Mouse (Mus musculus) liver (tissue): Measurements from ENCODE around the gene Fryl.
A peak's percentile ranks its signal among the peaks of the same experiment; 100 is the strongest.

Source experiments
- DNase-seq: peaks from one replicate; pipeline ENCODE4 v3.0.0-alpha.2; 2020; ENCODE audit warnings: mixed read lengths

Gene Fryl

DNA sequence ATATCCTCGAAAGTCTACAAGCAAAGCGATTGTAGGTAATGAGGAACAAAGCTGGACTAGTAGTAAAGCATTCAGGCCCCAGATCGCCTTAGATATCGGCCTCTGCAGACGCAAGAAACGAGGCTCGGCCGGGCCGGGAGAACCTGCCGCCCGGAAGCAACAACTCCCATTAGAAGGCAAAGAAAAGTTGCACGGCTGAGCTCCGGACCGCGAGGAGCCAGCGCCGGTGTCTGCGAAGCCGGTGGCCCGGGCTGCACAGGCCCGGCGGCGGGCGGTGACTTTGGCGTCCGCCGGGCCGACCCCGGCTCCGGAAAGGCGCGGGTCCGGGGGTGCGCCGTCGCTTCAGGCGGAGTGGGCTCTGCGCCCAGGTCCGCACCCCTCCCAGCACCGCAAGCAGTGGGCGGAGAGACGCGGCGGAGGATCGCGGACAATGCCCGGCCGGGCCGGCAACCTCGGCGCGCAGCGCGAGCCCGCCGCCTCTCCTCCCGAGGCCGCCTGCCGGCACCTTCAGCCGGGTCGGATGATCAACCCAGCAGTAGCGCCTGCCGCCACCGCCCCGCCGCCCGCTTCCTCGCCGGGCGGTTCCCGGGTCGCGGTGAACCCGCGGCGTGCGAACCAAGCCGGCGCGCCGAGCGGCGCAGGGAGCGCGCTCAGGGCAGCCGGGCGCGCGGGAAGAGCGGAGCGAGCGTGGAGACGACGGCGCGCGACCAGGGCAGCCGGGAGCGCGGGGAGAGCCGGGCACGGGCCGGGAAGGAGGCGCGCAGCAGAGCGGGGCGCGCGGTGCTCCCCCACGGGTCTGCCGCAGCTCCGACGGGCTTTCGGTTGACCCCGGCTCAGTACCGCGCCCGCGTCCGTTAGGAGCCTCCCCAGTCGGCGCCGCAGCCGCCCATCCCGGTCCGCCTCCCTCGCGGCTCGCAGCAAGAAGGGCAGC is 833 bp downstream of the Fryl start:
- peak; percentile 69 for DNase-seq

DNA sequence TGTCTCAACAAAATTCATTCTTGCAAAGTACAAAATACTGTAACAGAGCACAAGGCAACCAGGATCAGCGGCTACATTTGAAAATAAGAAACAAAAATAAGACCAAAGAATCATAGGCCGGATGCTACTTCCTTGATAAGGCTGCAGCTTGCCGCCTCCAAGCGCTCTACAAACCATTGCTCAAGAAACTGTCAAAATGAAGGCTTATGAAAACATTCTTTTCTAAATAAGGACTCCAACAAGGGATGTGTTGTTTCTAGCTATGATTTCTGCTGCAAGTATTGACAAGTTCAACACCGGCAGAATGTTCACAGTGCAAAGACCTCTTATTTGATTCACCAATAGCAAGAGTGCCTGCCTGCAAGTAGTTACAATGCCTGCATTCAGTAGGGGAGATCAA is 1.8 kb downstream of the Fryl start:
- DNase-seq: peak; percentile 32

DNA sequence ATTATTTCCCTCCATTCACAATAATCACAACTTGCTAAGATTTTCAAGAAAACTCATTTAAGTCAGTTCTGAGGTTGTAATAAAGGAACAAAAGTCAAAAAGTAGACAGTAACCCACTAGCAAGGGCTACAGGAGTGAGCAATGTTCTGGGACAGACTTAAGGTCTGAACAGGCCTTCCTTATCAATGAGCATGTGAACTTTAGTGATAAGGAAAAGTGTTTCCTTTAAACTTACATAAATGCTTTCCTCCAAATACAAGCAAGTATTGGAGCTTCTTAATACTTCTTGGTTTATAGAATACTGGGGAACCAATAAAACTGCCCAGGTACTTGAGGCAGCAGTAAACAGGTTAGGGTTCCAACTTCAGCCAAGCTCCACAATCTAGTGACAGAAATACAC is 3.7 kb downstream of the Fryl start:
- no peak for DNase-seq

DNA sequence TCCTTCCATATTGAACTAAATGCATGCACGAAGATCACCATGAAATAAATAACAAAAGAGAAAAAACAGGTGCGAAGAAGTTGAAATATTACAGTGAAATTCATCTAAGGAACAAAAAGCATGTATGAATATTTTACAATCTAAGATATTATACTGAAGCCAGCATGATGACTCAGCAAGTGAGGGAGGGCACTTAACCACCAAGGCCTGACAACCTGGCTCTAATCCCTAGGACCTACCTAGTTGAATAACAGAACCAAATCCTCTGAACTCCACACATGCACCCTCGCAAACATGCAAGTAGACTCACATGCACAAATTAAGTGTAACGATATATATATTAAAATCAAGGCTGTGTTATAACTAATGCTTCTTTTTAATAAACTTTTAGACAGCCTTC is 7.1 kb downstream of the Fryl start:
- DNase-seq: no peak

DNA sequence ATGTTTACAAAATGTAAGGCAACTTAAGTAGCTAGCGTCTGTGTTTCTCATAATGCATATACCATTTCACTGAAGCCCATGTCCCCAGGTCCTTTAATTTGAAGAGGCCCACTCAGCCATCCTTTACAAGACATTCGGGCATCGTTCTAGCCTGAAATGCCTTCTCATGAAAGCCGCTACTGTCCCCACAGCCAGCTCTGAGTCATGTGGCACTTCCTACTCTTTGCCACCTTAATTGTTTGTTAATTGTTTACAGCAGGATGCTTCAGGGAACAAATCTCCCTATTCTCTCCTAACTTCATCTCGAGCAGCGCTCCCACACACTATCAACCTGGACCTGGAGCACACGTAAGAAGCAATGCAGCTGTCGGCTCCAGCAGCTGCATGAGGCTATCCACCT is 8.2 kb downstream of the Fryl start:
- DNase-seq: no peak

DNA sequence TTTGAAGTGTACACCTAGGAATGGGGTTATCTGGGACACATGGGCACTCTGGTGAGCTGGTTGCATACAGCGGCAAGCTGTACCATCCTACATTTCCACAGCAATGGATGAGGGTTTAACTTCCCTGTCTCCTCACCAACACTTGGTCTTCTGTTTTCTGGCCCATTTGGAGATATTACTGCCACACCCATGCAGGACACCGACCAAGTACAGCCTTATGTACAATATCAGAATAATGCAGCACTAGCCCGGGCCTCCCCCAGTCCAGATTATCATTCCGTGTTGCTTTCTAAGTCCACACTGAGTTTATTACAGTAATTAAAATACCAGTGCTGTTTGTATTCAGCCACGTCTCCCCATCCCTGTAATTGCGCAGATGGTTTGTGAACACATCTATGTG is 10.0 kb downstream of the Fryl start:
- DNase-seq: peak; percentile 58

DNA sequence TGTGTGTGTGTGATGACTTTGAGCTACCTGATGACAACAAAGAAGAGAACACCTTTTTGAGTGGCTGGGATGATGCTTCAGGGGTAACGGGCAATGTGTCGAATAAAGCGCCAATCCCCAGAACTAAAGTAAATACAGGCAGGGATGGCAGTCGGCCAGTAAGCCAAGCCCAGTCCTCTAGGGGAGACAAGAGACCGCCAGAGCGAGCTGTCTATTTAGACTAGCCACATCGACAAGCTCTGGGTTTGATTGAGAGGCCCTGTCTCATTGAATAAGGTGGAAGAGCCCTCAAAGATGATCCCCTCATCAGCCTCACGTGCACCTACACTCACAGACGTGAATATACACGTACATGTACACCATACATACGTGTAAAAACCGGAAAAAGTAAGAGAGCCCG is 12.0 kb downstream of the Fryl start:
- DNase-seq: no peak

DNA sequence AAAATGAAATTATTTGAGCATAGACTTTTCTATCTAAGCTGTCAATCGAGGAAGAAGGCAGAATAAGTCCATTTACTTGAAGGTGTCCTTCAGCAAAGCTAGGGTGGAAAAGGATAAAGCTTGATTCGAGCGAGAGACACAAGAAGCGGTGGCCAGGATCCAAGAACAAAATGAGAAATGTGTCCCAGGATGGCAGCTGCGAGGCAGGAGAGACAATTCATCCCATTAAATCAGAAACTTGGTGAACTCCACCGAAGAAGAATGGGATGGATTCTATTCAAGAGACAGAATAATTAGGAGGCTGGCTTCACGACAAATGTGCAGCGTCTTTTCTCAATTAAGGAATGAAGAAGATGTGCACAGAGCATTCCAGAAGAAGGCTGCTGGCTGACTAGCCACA is 14.5 kb downstream of the Fryl start:
- no peak for DNase-seq

DNA sequence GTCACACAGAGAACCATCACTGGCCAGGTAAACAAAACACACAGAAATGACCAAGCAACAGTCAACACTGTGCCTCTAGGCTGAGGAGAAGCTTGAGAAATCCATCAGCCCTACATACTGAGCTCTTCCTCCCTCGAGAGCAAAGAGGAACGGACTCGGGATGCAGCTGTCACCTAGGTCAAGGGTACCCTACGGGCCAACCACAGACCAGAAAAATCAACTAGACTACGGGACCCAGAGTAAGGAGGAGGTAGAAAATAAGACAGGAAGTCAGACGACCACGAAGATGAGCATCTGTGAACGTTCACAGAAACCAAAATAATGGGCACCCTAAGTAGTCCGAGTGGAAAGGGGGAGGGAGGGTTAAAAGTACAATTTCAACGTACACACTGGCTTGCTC is 15.1 kb downstream of the Fryl start:
- DNase-seq: no peak

DNA sequence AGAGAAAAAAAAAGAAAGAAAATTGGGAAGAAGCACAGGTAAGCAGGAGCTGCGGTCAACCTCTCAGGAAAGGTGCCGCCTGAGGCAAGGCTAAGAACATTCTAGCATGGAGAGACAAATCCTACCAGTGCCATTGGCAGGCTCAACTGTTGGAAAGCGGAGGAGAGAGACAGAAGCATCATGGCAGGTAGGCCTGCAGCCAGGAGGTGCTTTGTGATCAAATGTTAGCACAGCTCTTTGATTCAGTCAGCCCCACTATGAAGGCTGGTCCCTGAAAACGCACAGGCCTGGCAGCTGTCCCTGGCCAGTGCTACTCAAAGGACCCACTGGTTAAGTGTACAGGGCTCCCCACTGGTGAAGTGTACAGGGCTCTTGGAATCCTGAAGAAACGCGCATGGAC is 16.0 kb downstream of the Fryl start:
- DNase-seq: no peak

DNA sequence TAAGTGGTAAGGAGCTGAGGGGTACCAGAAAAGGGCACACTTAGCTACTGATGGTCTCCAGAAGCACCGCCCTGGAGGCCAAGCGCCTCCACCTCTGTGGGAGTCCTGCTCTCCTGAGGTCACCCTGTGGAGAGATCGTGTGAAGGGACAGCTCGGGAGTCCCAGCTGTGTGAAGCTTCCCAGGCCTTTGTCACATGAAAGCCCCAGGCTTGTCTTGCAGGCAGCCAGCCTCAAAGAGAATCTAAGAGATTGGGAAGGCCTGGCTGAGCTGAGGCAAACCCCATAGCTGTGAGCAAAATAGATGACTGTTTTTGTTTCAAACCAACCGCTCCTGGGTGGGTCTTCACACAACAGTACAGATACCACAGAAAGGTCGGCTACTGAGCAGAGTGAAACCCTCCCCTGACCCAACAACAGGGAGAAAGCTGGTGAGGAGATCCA is 19.5 kb downstream of the Fryl start:
- DNase-seq: no peak

DNA sequence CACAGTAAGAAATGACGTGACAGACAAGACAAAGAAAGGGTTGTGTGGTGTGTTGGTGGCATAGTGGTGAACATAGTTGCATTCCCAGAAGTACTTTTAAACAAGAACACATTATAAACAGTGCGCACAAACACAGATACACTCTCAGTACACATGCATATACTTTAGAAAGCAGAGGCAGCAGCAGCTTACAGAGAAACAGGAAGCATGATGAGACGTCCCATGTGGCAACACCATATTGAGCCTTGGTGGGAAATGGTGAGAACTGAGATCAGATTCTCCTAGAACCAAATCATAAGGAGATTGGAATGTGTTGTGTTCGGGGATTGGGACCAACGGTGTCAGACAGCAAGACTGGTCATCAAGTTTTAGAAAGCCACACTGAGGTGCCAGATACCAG is 21.2 kb downstream of the Fryl start:
- no peak for DNase-seq

DNA sequence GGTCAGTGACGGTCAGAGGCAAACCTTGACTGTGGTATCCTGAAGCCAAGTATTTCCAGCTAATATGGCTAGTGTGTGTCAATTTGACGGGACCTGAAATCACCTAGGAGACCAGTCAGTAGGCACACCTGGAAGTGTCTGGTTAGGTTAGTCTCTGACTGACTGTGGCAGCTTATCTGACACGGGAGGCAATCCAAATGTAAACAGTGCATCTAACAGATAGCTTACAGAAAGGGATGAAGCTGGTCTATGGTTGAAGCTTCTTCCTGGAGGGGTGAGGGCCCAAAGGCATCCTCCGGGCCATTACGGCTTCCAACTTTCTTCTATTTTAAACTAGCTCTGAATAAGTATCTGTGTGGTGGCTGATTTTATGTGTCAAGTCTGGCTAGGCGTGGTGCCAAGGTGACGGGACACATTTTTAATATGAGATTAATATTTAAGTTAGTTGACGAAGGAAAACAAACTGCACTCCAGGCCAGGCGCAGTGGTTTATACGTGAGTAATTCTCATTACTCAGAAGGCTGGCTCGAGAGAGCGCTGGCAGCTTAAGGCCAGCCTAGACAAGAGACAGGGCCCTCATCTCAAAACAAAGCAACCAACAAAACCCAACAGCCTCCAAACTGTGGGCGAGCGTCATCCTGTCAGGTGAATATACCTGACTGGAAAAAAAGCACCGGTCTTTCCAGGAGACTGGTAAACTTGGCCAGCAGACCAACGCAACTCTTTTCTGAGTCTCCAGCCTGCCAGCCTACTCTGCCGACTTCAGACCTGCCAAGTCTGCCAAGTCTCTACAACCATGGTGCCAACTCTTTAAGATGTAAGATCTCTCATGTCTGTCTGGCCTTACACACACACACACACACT is 23.2 kb downstream of the Fryl start:
- no peak for DNase-seq

DNA sequence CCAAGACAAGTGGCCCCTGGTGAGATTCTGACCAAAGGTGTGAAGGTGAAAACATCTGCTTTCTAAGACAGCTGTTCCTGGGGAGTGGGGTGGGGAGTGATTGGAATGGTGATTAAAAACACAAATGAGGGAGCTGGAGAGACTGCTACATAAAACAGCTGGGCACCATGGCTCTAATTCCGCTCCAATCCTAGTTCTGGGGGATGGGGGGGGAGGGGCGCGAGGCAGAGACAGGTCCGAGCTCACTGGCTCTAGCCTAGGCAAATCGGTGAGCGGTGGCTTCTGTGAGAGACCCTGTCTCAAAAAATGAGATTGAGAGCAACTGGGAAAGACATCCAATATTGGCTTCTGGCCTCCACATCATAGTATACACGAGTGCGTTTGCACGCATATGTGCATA is 24.2 kb downstream of the Fryl start:
- DNase-seq: no peak

DNA sequence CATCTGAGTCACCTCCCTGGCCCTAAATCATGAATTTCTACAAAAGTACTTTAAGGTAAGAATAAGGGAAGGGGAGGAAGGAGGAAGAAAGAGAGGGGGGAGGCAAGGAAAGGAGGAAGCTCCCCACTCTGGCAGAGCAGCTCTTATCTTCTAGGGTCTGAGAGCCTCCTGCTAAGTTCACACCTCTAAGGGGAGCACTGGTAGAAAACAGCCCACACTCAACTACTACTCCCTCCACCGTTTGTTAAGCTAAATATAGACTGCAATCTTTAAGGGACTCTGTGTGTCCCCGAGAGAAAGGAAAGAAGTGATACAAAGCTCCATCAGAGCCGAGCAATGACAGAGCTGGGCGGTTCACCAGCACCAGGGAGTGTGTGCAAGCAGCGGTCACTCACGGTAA is 24.6 kb downstream of the Fryl start:
- no peak for DNase-seq

DNA sequence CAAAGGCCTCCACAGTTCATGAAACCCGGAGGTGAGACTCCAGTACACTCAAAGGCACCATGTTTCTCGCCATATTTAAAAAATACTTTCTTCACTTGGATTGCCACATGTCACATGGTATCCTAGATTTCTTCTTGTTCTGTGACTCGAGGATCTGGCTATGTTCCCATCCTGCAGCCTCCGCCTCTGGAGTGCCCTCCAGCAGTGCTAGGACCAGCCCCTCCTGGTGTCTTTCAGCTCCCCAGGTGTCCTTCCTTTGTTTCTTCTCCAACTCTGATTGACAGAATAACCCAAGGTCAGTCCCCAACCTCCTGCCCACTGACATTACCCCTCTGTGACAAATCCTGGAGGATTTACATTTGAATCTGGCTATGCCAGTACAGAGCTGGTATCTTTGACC is 26.2 kb downstream of the Fryl start:
- no peak for DNase-seq

DNA sequence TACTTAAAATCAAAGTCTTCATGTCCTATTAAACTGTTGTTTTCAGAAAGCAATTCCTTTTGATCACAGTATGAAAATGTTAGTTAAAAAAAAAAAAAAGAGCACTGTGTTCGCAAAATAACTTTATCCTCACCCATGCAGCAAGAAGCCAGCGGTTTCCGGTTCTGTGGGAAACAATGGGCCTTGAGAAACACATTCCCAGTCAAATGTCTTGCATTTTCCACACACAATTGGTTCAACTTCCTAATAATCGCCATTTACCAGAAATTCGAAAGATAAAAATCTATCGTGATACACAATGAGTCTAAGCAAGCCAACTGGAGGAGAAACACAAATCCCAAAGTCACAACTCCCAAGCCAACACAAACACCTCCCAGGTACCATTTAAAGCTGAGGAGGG is 27.0 kb downstream of the Fryl start:
- DNase-seq: no peak

DNA sequence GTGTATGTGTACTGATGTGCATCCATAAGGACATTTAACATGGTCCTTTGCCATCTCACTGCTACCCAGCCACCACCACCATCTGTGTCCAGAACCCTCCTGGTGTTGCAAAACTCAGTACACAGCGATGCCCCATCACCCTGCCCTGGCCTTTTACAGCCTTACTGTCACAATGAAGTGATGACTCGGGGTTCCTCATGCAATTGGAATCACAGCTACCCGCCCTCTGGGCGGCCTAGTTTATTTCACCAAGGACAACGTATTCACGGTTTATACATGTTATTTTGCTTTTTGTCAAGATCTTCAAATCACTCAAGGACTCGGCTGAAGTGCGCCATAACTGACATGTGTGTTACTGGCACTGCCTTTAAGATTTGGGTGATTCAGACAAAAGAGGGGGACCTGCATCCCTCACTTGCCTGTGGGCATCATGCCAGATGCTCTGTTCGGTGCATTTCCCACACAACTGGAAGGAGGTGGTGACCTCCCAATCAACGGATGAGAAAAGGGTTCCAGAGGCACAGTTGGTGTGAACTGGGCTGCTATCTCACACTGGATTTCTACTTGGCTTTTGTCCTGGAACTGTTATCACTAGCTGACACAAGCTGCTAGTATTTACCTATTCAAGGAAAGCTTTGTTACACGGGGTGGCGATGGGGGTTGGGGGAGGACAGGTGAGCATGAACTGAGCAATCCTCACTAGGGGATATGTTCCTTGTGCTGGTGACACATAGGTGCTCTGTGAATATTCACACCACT is 27.9 kb downstream of the Fryl start:
- no peak for DNase-seq

DNA sequence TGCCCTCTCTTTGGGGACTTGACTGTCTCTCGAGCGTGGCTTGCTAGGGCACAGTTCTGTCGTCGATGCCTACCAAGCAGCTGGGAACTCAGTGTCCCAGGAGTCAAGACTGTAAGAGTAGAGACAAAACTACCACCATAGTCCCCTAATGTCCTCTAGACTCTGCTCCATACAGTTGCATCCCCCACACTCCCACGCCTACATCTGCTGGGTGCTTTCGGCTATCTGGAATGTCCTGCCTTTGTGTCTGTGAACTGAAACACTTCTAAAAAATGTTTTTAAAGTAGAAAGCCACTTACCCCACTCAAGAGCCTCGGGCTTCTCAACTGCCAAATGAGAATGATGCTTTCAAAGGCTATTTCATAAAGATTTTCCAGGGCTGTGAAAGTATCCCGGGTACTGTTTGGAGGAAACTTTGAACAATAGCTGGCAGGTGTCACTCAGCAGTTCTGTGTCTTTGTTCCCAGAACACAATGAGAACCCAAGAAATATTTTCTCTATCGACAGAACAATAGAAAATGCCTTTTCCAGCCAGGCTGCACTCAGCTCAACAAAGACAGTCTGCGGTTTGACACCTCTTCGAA is 28.8 kb downstream of the Fryl start:
- DNase-seq: no peak

DNA sequence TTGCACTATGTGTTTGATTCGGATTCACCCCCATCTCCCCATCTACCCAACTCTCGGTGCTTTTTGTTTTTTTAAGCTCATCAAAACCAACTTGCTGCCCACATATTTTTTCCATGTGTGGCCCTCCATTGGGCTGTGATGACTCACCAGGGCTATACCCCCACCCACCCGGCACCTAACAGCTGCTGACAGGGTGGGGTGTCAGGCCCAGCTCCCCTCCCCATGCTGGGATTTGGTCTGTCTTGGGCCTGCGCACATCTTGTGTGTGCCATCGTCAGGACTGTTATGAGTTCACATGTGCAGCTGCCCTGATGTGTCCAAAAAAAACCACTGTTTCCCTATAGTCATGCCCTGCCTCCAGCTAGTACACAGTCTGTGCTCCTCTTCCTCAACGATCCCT is 33.4 kb downstream of the Fryl start:
- DNase-seq: no peak

DNA sequence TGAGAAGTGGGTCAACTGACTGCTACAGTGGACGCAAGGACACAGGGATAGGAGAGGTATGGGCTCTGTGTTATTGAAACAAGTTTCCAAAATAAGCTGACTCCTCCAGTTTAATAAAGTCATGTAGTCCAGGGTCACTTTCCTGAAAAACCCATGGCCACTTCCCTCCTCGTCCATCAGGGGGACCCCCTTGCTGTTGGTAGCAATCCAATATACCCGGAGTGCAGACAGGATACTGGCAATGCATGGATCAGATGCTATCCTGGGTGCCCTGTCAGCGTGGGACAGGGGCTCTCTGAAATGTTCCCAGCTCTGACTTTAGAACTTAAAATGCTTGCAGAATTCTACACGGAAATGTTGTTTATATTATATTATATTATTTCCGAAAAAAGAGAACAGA is 34.0 kb downstream of the Fryl start:
- peak; percentile 33 for DNase-seq

DNA sequence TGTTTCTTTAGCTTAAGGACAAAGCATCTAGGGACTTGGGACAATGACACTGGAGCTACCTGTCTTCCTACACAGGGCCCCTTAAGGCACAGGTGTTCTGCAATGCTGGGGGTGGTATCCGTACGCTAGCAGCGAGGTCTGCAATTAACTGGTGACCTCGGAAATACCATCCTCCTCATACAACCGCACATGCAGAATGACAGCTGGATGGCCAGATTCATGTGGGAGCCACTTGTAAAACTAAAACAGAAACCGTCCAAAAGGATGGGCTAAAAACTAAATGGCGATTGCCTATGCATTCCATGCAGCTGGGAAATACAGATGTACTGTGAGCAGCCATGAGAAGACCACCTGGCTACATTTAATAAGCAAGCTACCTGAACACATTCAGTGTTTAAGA is 34.6 kb downstream of the Fryl start:
- DNase-seq: no peak

DNA sequence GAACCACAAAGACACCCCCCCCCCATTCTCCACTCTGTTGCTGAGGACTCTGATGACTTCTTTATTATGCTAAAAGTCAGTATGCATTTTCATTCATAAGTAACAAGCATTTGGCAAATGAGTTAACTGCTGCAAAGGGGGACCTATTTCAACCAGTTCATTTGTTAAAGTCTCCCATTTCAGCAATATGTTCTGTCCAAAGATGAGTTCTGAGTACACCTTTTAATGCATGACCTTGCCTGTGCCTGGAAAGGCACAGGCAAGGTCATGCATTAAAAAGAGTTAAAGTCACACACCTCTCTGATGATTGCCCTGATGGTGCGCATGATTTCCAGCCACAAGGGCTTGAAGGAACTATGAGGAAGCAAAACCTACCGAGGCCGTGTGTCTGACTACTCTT is 36.7 kb downstream of the Fryl start:
- no peak for DNase-seq
